Mouse (Mus musculus) ES-E14 (cell line): ENCODE measurements around the gene Tenm2. TPM values are rescaled to one million over a fixed set of nuclear protein-coding genes. Genes with fewer than 3 reads are reported as not detected.

Source experiments
- DNase-seq: peaks from one replicate; pipeline ENCODE4 v3.0.0-alpha.2; 2013; ENCODE audit warnings: low read depth, low spot score
- H3K27ac ChIP-seq: 2 replicates; pipeline ENCODE4 v1.5.1; 2012; ENCODE audit warnings: low read depth, mild to moderate bottlenecking, low read length, moderate library complexity, mixed read lengths; ENCODE audit not compliant: poor library complexity, insufficient read depth, severe bottlenecking
- H3K36me3 ChIP-seq: 2 replicates; pipeline ENCODE4 v1.6.1; 2012; ENCODE audit warnings: mild to moderate bottlenecking, low read length, moderate library complexity, mixed read lengths; ENCODE audit not compliant: control insufficient read depth, poor library complexity, insufficient read depth, severe bottlenecking
- H3K4me1 ChIP-seq, 2 experiments: fragments of 150-350 bp in 1 of 2; sonication (generic) in 1 of 2; 2 replicates each; pipeline ENCODE4 v1.6.1; 2012; ENCODE audit warnings: low read length in 2 of 2, mild to moderate bottlenecking in 1 of 2, mixed read lengths in 1 of 2; ENCODE audit not compliant: control insufficient read depth in 2 of 2, insufficient read depth in 2 of 2, poor library complexity in 1 of 2
- H3K4me3 ChIP-seq, 2 experiments: fragments of 150-350 bp in 1 of 2; sonication (generic) in 1 of 2; 2 replicates each; pipeline ENCODE4 v1.5.1; 2012; ENCODE audit warnings: low read length in 2 of 2, low read depth in 1 of 2, mild to moderate bottlenecking in 1 of 2, mixed read lengths in 1 of 2; ENCODE audit not compliant: insufficient read depth in 1 of 2, poor library complexity in 1 of 2, severe bottlenecking in 1 of 2
- H3K9ac ChIP-seq: 2 replicates; pipeline ENCODE4 v1.6.1; 2012; ENCODE audit warnings: low read depth, mild to moderate bottlenecking, low read length, mixed read lengths; ENCODE audit not compliant: poor library complexity, insufficient read depth, severe bottlenecking
- H3K9me3 ChIP-seq: fragments of 150-350 bp; sonication (generic); 2 replicates; pipeline ENCODE4 v1.6.1; 2012; ENCODE audit warnings: low read depth, mild to moderate bottlenecking, low read length; ENCODE audit not compliant: control insufficient read depth, insufficient read depth
- CHD2 ChIP-seq: IDR thresholded peaks from 2 replicates; pipeline ENCODE4 v1.6.1; 2014; ENCODE audit warnings: mild to moderate bottlenecking, low read depth, low read length, inconsistent platforms
- HCFC1 ChIP-seq: IDR thresholded peaks from 2 replicates; pipeline ENCODE4 v1.6.1; 2012; ENCODE audit warnings: low read length, inconsistent platforms, borderline replicate concordance; ENCODE audit not compliant: insufficient read depth
- MAFK ChIP-seq: IDR thresholded peaks from 2 replicates; pipeline ENCODE4 v1.6.1; 2014; ENCODE audit warnings: mild to moderate bottlenecking, low read depth, low read length, inconsistent platforms; ENCODE audit not compliant: insufficient read depth
- ZC3H11A ChIP-seq: IDR thresholded peaks from 2 replicates; pipeline ENCODE4 v1.6.1; 2012; ENCODE audit warnings: low read depth, mild to moderate bottlenecking, inconsistent platforms, low read length, borderline replicate concordance
- ZNF384 ChIP-seq: IDR thresholded peaks from 2 replicates; pipeline ENCODE4 v1.6.1; 2012; ENCODE audit warnings: low read depth, low read length, inconsistent platforms
- in situ Hi-C, 2 experiments: fragments of 600-800 bp; cut with MboI; formaldehyde crosslinking; loops; one replicate each; pipeline ENCODE4 v1.15.1; 2025; ENCODE audit warnings: low sequenced_read_pairs in 2 of 2, inconsistent platforms in 1 of 2; ENCODE audit not compliant: unreplicated experiment in 2 of 2
- total RNA-seq: library from RNA; depleted of rRNA; stranded (reverse); fragments of 300-350 nt; gene quantifications from 2 replicates; pipeline ENCODE4 v1.2.3, GENCODE M21; 2012

Tenm2 gene
- total RNA-seq, 1 experiment, result 0.04 TPM

DNA sequence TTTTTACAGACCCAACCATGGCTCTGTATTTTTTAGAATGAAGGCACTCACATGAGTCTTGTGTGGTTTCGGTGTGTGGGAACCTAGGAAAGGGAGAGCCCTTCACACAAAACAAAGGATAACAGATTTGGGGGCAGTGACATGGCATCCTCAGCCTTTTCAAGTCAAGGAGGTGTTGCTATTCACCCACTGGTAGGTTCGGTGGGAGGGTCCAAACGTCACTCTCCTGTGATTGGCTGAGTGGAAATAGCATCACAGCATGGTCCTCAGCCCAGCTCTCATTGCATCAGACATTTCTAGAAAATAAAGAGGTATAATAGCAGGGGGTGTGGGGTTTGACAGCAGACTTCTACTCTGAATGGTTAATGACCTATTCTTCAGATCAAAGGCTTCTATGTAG is 534.8 kb downstream of the Tenm2 start:
- Histone ChIP-seq H3K4me1 (no peaks in the 10 kb centered on the region), H3K9ac (no peak overlapping the region), H3K4me3 (no peak overlapping the region), H3K27ac (no peak overlapping the region), H3K36me3 (no peaks in the 10 kb centered on the region), H3K9me3 (no peaks in the 10 kb centered on the region)
- TF ChIP-seq HCFC1 (no peak), MAFK (no peak), ZC3H11A (no peak), CHD2 (no peak), ZNF384 (no peak)
- DNase-seq, result no peak
- in situ Hi-C loops, result no loop called here

GRCm38 (mm10) chr11:36700131-36700530 is 535.6 kb downstream of the Tenm2 start:
- no peak overlapping the region for H3K9ac ChIP-seq
- H3K9me3 ChIP-seq, result no peaks in the 10 kb centered on the region
- in situ Hi-C loops, result no loop called here
- no peaks in the 10 kb centered on the region for H3K36me3 ChIP-seq
- H3K4me3 ChIP-seq, result no peak overlapping the region
- H3K4me1 ChIP-seq, result no peaks in the 10 kb centered on the region
- TF ChIP-seq HCFC1, result no peak
- TF ChIP-seq MAFK, result no peak
- TF ChIP-seq ZNF384, result no peak
- TF ChIP-seq CHD2, result no peak
- no peak for TF ChIP-seq ZC3H11A
- no peak overlapping the region for H3K27ac ChIP-seq
- DNase-seq, result no peak

DNA sequence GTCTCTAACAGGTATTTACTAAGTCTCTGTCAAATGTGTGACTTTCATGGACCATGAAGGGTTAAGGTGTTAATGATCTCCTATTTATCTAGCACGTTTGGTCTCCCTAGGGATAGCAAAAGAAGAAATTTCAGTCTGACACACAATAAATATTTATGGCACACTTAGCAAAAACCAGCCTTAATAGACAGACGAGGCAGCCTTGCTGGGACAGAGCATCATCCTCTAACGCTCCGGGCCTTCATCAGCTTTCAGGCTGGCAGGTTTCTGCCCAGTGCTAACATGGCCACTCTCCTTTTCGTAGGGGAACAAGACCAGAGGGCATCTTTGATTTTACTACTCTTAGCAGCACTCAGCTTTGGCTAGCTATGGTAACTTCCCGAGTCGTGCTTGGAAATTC is 537.5 kb downstream of the Tenm2 start:
- DNase-seq, result no peak
- H3K9me3 ChIP-seq, result no peaks in the 10 kb centered on the region
- H3K27ac ChIP-seq, result no peak overlapping the region
- in situ Hi-C loops, result no loop called here
- no peak overlapping the region for H3K4me3 ChIP-seq
- H3K36me3 ChIP-seq, result no peaks in the 10 kb centered on the region
- H3K4me1 ChIP-seq, result no peaks in the 10 kb centered on the region
- no peak for TF ChIP-seq ZNF384
- no peak for TF ChIP-seq MAFK
- TF ChIP-seq CHD2, result no peak
- no peak for TF ChIP-seq ZC3H11A
- TF ChIP-seq HCFC1, result no peak
- H3K9ac ChIP-seq, result no peak overlapping the region

GRCm38 (mm10) chr11:36697816-36698215 is 537.9 kb downstream of the Tenm2 start:
- in situ Hi-C loops, result no loop called here
- DNase-seq, result no peak
- Histone ChIP-seq H3K4me1 (no peaks in the 10 kb centered on the region), H3K27ac (no peak overlapping the region), H3K9ac (no peak overlapping the region), H3K36me3 (no peaks in the 10 kb centered on the region), H3K9me3 (no peaks in the 10 kb centered on the region), H3K4me3 (no peak overlapping the region)
- no peak for TF ChIP-seq HCFC1
- no peak for TF ChIP-seq ZNF384
- TF ChIP-seq MAFK, result no peak
- TF ChIP-seq CHD2, result no peak
- TF ChIP-seq ZC3H11A, result no peak

DNA sequence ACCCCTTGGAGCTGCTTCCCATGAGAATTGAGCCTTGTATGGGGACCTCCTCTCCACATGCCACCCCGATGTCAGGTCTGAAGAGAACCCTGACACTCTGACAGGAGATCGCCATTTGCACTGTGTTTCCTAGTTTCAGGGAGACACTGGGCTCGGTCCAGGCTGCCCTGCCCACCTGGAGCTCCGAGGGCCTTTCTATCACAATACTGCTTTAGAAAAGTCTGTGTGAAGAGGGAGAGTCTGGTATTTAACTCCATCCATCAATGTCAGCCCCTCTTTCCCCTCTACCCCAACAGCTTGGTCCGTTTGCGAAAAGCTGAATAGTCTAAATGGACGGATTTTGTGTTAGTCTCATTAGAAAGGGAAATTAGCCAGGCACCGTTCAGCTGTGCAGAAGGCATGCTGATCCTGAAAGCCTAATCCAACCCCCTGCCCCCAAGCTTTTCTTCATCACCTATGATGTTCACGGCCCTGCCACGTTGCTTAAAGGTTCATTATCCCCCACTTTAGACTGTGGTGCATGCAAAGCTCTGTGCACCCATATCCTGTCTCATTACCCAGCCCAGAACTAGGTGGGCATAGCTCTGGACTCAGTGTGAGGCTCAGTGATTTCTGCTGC is 538.6 kb downstream of the Tenm2 start:
- no peak overlapping the region for H3K4me3 ChIP-seq
- no peak for DNase-seq

More for the DNA sequence above, 538.6 kb downstream of the Tenm2 start:
- in situ Hi-C loops, result no loop called here
- no peaks in the 10 kb centered on the region for H3K9me3 ChIP-seq
- H3K4me1 ChIP-seq, result no peaks in the 10 kb centered on the region
- no peaks in the 10 kb centered on the region for H3K36me3 ChIP-seq
- TF ChIP-seq MAFK (no peak), ZNF384 (no peak), HCFC1 (no peak), ZC3H11A (no peak), CHD2 (no peak)
- H3K9ac ChIP-seq, result no peak overlapping the region
- no peak overlapping the region for H3K27ac ChIP-seq
